Mouse (Mus musculus) liver, embryonic 12.5 days (tissue): ENCODE data around the gene Brd4. TPM values are rescaled to one million over a fixed set of nuclear protein-coding genes. Genes with fewer than 3 reads are reported as not detected.
A peak's percentile ranks its signal among the peaks of the same experiment; 100 is the strongest.

Experiments used
- ATAC-seq: fragments of 200-750 bp; cut with Nextera tagmentation; 2 replicates; pipeline ENCODE4 v1.8.0; 2017; ENCODE audit warnings: moderate number of reproducible peaks, mild to moderate bottlenecking, moderate library complexity
- H3K27ac ChIP-seq: fragments of 300-500 bp; sonication (generic); 2 replicates; pipeline ENCODE4 v1.5.1; 2016; ENCODE audit warnings: mild to moderate bottlenecking
- H3K27me3 ChIP-seq: fragments of 300-500 bp; sonication (generic); replicated peaks from 2 replicates; pipeline ENCODE4 v1.6.1; 2016; ENCODE audit warnings: mild to moderate bottlenecking, moderate library complexity
- H3K36me3 ChIP-seq: fragments of 300-500 bp; sonication (generic); 2 replicates; pipeline ENCODE4 v1.6.1; 2016; ENCODE audit warnings: mild to moderate bottlenecking, moderate library complexity
- H3K4me1 ChIP-seq: fragments of 300-500 bp; sonication (generic); 2 replicates; pipeline ENCODE4 v1.6.1; 2016
- H3K4me2 ChIP-seq: fragments of 300-500 bp; sonication (generic); 2 replicates; pipeline ENCODE4 v1.6.1; 2016; ENCODE audit warnings: mild to moderate bottlenecking, moderate library complexity
- H3K4me3 ChIP-seq: fragments of 300-500 bp; sonication (generic); 2 replicates; pipeline ENCODE4 v1.5.1; 2016; ENCODE audit warnings: mild to moderate bottlenecking, moderate library complexity
- H3K9ac ChIP-seq: fragments of 300-500 bp; sonication (generic); 2 replicates; pipeline ENCODE4 v1.6.1; 2016; ENCODE audit warnings: mild to moderate bottlenecking, moderate library complexity
- H3K9me3 ChIP-seq: fragments of 300-500 bp; sonication (generic); replicated peaks from 2 replicates; pipeline ENCODE4 v1.6.1; 2016; ENCODE audit warnings: mild to moderate bottlenecking, moderate library complexity
- WGBS: fragments of 180-500 bp; shearing (Covaris S2); methylation state at CpG from one replicate; pipeline ENCODE4 v1.1.7; 2016; ENCODE audit not compliant: insufficient replicate concordance; 5-methylcytosine and 5-hydroxymethylcytosine counted together
- polyA plus RNA-seq: library from polyadenylated mRNA; unstranded; fragments of >200 nt; fragmentation: Nextera tagmentation; extraction: Ambion mirVana; gene quantifications from 2 replicates; pipeline ENCODE4 v1.2.1, GENCODE M21; 2016

Brd4 gene
- polyA plus RNA-seq, 1 experiment from 2014 or later = 55.1 TPM

- no peak overlapping the region for H3K27ac ChIP-seq
- H3K4me1 ChIP-seq = peaks cover 42% of the 10 kb centered on the region
- H3K27me3 ChIP-seq = peaks cover 83% of the 10 kb centered on the region
- H3K9me3 ChIP-seq = no peaks in the 10 kb centered on the region
- no peak overlapping the region for H3K4me2 ChIP-seq
- H3K4me3 ChIP-seq = no peak overlapping the region
- H3K36me3 ChIP-seq = no peaks in the 10 kb centered on the region
- ATAC-seq = no peak
- no peak overlapping the region for H3K9ac ChIP-seq
Observed at GRCm38 (mm10) chr17:32164780-32165179, 119.7 kb downstream of the Brd4 start.

GRCm38 (mm10) chr17:32163910-32164650 lies 120.4 kb downstream of the Brd4 start:
- ATAC-seq = no peak
- H3K4me2 ChIP-seq = no peak overlapping the region
- WGBS = 45% methylated on average over 6 of the region's 6 CpGs

DNA sequence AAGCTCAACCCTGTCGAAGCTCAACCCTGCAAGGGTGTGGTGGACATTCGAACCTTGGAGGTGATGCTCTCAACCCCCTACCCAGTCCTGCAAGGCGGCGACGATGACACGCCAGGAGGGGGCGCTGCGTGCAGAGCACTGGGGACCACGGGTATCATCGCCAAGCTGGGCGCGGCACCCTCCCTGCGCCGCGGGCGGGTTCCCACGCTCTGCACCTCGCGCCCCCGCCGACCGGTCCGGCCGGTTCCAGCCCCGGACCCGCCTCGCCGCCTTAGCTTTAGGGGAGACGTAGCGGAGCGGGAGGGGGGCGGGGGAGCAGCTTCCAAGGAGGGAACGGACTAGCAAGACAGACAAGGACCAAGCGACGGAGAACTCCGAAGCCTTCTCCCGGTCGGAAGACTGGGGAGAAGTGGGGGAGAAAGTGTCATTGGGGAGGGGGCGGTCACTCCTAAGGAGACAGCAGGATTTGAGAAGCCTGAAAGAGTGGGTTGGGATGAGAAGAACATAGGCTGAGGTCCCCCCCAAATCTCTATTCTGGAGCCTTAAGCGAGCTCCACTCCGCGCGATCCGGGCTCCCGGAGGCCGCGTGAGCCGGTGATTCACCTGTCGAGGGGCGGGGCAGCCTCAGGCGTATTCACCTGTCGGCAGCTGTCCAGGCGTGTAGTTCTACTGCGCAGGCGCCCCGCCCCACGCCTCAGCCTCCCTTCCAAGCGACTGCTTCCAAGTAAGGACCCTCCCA lies 122.2 kb downstream of the Brd4 start:
- Histone ChIP-seq H3K27ac (no peak overlapping the region), H3K36me3 (no peaks in the 10 kb centered on the region), H3K4me1 (peaks cover 36% of the 10 kb centered on the region), H3K9ac (no peak overlapping the region), H3K27me3 (peaks cover 89% of the 10 kb centered on the region), H3K9me3 (no peaks in the 10 kb centered on the region), H3K4me2 (peak overlapping the region; percentile 71), H3K4me3 (peak overlapping the region; percentile 40)
- ATAC-seq = no peak
- WGBS = 3% methylated on average over 54 of the region's 58 CpGs

More at GRCm38 (mm10) chr17:32163910-32164650, 120.4 kb downstream of the Brd4 start:
- Histone ChIP-seq H3K27me3 (peaks cover 90% of the 10 kb centered on the region), H3K27ac (no peak overlapping the region), H3K36me3 (no peaks in the 10 kb centered on the region), H3K4me1 (peaks cover 35% of the 10 kb centered on the region), H3K4me3 (no peak overlapping the region), H3K9ac (no peak overlapping the region), H3K9me3 (no peaks in the 10 kb centered on the region)

DNA sequence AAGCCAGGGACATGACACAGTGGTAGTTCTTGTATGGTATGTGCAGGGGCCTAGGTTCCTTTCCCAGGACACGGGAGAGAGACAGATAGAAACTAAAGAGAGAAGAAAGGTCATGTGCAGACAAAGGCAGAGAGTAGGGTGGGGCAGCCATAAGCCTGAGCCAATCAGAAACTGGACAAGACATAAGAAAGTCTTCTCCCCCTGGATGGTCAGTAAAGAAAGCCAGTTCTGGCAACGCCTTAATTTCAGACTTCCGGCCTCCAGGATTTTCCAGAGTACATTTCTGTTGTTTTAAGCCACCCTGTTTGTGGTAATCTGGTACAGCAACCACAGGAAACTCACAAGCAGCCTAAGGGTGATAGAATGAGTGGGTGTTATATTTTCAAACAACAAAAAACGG lies 123.6 kb downstream of the Brd4 start:
- H3K9me3 ChIP-seq = no peaks in the 10 kb centered on the region
- peaks cover 75% of the 10 kb centered on the region for H3K27me3 ChIP-seq
- H3K4me2 ChIP-seq = no peak overlapping the region
- H3K27ac ChIP-seq = no peak overlapping the region
- H3K4me3 ChIP-seq = no peak overlapping the region
- 61% methylated on average over 4 of the region's 4 CpGs for WGBS
- no peak overlapping the region for H3K9ac ChIP-seq
- no peak for ATAC-seq
- H3K36me3 ChIP-seq = no peaks in the 10 kb centered on the region
- H3K4me1 ChIP-seq = peaks cover 23% of the 10 kb centered on the region

DNA sequence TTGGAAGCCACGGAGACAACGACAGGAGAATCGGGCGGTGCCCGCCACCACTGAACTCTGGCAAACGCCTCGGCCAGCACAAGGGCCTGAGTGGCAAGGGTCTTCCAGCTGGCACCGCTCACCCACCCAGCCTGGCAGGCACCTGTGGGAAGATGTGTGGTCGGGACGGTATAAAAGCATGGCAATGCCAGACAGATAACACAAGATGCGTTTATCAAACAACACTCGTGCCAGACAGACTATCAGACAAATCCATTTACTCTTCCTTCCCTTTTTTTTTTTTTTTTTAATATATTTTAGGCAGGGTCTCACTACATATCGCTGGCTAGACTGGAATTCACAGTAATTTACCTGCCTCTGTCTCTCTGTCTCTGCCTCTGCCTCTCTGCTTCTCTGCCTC lies 125.7 kb downstream of the Brd4 start:
- Histone ChIP-seq H3K36me3 (no peaks in the 10 kb centered on the region), H3K27ac (no peak overlapping the region), H3K9ac (no peak overlapping the region), H3K9me3 (no peaks in the 10 kb centered on the region), H3K4me3 (no peak overlapping the region), H3K27me3 (peaks cover 56% of the 10 kb centered on the region), H3K4me2 (no peak overlapping the region), H3K4me1 (peaks cover 11% of the 10 kb centered on the region)
- 55% methylated on average over 13 of the region's 13 CpGs for WGBS
- ATAC-seq = no peak

GRCm38 (mm10) chr17:32146718-32147117 lies 137.8 kb downstream of the Brd4 start:
- H3K36me3 ChIP-seq = 0 out of 2 replicates have a peak, but pooled peaks cover 5% of the 10 kb centered on the region
- no peak overlapping the region for H3K9ac ChIP-seq
- peaks cover 16% of the 10 kb centered on the region; the same call in 1 of the 2 replicates for H3K27me3 ChIP-seq
- no peak overlapping the region for H3K27ac ChIP-seq
- no peak overlapping the region for H3K4me3 ChIP-seq
- no peaks in the 10 kb centered on the region for H3K9me3 ChIP-seq
- peaks cover 13% of the 10 kb centered on the region for H3K4me1 ChIP-seq
- no peak for ATAC-seq
- 88% methylated on average over 8 of the region's 8 CpGs for whole genome bisulfite sequencing
- H3K4me2 ChIP-seq = no peak overlapping the region

Other genes starting within 250 kb of the Brd4 start
- gene Rrp1b, start 248.6 kb downstream of the Brd4 start, polyA plus RNA-seq = 51.6 and 51.7 TPM in 2 replicates
- 0.13 and 0.14 TPM in 2 replicates for gene Hsf2bp, start 248.4 kb downstream of the Brd4 start, polyA plus RNA-seq
- gene Notch3, start 117.9 kb downstream of the Brd4 start, polyA plus RNA-seq = 1.7 and 2.3 TPM in 2 replicates
- gene Ephx3, start 95.2 kb downstream of the Brd4 start, polyA plus RNA-seq = 0.10 and 0.13 TPM in 2 replicates
- gene Akap8, start 36.5 kb upstream of the Brd4 start, polyA plus RNA-seq = 72.1 and 73.5 TPM in 2 replicates
- gene Akap8l, start 65.9 kb upstream of the Brd4 start, polyA plus RNA-seq = 49.7 and 50.1 TPM in 2 replicates
- 13.3 and 14.8 TPM in 2 replicates for gene Wiz, start 104.7 kb upstream of the Brd4 start, polyA plus RNA-seq
- 7.2 and 8.1 TPM in 2 replicates for gene Rasal3, start 118.9 kb upstream of the Brd4 start, polyA plus RNA-seq
- 1.6 and 1.8 TPM in 2 replicates for gene Pglyrp2, start 139.4 kb upstream of the Brd4 start, polyA plus RNA-seq
- 0.32 and 0.50 TPM in 2 replicates for gene Cyp4f39, start 168.0 kb upstream of the Brd4 start, polyA plus RNA-seq
- 0.91 and 0.96 TPM in 2 replicates for gene Cyp4f17, start 221.3 kb upstream of the Brd4 start, polyA plus RNA-seq